Mouse (Mus musculus) midbrain, embryonic 14.5 days (tissue): ENCODE measurements at regions not wholly inside any gene's neighbourhood (a gene's known extent, or its start where the extent isn't known, plus 50 kb on each side); places are given as distances from the start of the nearest gene placed in this dataset.
"Not testable (repeated sequence)": the region's sequence is repeated elsewhere in the genome, so short reads cannot be mapped to it uniquely, and the experiment has no call there.

Source experiments
- ATAC-seq: fragments of 200-750 bp; cut with Nextera tagmentation; 2 replicates; pipeline ENCODE4 v1.8.0; 2017; ENCODE audit warnings: moderate number of reproducible peaks, moderate library complexity; ENCODE audit not compliant: low FRiP score, low TSS enrichment
- DNase-seq: peaks from one replicate; pipeline ENCODE4 v3.0.0-alpha.2; 2015
- H3K27ac ChIP-seq: fragments of 300-500 bp; sonication (generic); replicated peaks from 2 replicates; pipeline ENCODE4 v1.5.1; 2014; ENCODE audit warnings: mild to moderate bottlenecking, low read depth, low read length, moderate library complexity
- H3K27me3 ChIP-seq: fragments of 300-500 bp; sonication (generic); 2 replicates; pipeline ENCODE4 v1.6.1; 2014; ENCODE audit warnings: low read length, control low read depth, mixed read lengths; ENCODE audit not compliant: control insufficient read depth, insufficient read depth
- H3K36me3 ChIP-seq: fragments of 300-500 bp; sonication (generic); 2 replicates; pipeline ENCODE4 v1.6.1; 2014; ENCODE audit warnings: low read length, control low read depth; ENCODE audit not compliant: control insufficient read depth, insufficient read depth
- H3K4me1 ChIP-seq: fragments of 300-500 bp; sonication (generic); 2 replicates; pipeline ENCODE4 v1.6.1; 2014; ENCODE audit warnings: mild to moderate bottlenecking, antibody characterized with exemption, low read length, control low read depth; ENCODE audit not compliant: control insufficient read depth, insufficient read depth
- H3K4me2 ChIP-seq: fragments of 300-500 bp; sonication (generic); 2 replicates; pipeline ENCODE4 v1.6.1; 2014; ENCODE audit warnings: mild to moderate bottlenecking, low read length, moderate library complexity
- H3K4me3 ChIP-seq: fragments of 300-500 bp; sonication (generic); replicated peaks from 2 replicates; pipeline ENCODE4 v1.5.1; 2014; ENCODE audit warnings: low read depth, low read length
- H3K9ac ChIP-seq: fragments of 300-500 bp; sonication (generic); replicated peaks from 2 replicates; pipeline ENCODE4 v1.6.1; 2014; ENCODE audit warnings: mild to moderate bottlenecking, low read length, moderate library complexity
- H3K9me3 ChIP-seq: fragments of 300-500 bp; sonication (generic); 2 replicates; pipeline ENCODE4 v1.6.1; 2016; ENCODE audit warnings: low read length, control low read depth, mixed read lengths; ENCODE audit not compliant: control insufficient read depth
- WGBS: fragments of 180-500 bp; shearing (Covaris S2); extraction: QIAGEN DNeasy Blood & Tissue Kit; methylation state at CpG from one replicate; pipeline ENCODE4 v1.1.7; 2014; 5-methylcytosine and 5-hydroxymethylcytosine counted together

DNA sequence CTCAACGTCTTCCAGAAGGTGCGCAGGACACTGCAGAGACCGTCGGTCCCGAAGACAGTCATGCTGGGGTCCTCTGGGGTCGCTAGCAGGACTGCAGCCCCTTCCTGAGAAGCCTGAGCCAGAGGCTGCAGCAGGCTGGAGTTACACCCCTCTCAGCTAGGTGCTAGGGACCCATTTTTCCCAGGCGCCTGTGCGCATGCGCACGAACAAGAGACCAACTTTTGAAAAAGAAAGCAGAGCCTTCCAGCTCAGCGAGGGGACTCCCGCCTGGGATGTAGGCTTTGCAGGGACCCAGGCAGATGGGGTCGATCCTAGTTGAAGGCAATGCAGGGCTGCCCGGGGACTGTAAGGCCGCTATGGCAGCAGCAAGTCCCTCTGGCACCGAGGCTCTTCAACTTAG lies 104.7 kb upstream of the Atg7 start:
- 25% methylated on average over 6 of the region's 16 CpGs for WGBS
- not testable (repeated sequence) for H3K4me3 ChIP-seq, H3K9ac ChIP-seq, H3K27me3 ChIP-seq, H3K4me1 ChIP-seq, H3K36me3 ChIP-seq, H3K4me2 ChIP-seq, DNase-seq, H3K9me3 ChIP-seq, ATAC-seq, H3K27ac ChIP-seq

GRCm38 (mm10) chr6:114550096-114550669 lies 92.7 kb upstream of the Atg7 start:
- not testable (repeated sequence) for DNase-seq, H3K9ac ChIP-seq, H3K27ac ChIP-seq, H3K4me1 ChIP-seq, H3K4me2 ChIP-seq, ATAC-seq, H3K27me3 ChIP-seq, H3K4me3 ChIP-seq, H3K36me3 ChIP-seq, H3K9me3 ChIP-seq
- 39% methylated on average over 21 of the region's 23 CpGs for WGBS

- not testable (repeated sequence) for H3K9me3 ChIP-seq, H3K4me3 ChIP-seq, H3K36me3 ChIP-seq, H3K9ac ChIP-seq, H3K27me3 ChIP-seq, H3K4me2 ChIP-seq, H3K4me1 ChIP-seq, ATAC-seq, DNase-seq, H3K27ac ChIP-seq
- WGBS, result no CpG with 5 or more reads among the region's 12 CpGs
Observed at GRCm38 (mm10) chr6:114553072-114553471, 89.8 kb upstream of the Atg7 start.

DNA sequence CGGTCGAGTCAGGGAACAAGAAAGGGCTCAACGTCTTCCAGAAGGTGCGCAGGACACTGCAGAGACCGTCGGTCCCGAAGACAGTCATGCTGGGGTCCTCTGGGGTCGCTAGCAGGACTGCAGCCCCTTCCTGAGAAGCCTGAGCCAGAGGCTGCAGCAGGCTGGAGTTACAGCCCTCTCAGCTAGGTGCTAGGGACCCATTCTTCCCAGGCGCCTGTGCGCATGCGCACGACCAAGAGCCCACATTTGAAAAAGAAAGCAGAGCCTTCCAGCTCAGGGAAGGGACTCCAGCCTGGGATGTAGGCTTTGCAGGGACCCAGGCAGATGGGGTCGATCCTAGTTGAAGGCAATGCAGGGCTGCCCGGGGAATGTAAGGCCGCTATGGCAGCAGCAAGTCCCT lies 87.7 kb upstream of the Atg7 start:
- DNase-seq, result peak; percentile 80
- H3K36me3 ChIP-seq, H3K4me3 ChIP-seq, H3K27me3 ChIP-seq, H3K4me1 ChIP-seq, ATAC-seq, H3K27ac ChIP-seq, H3K9ac ChIP-seq, H3K4me2 ChIP-seq, H3K9me3 ChIP-seq: not testable (repeated sequence)
- WGBS, result 0% methylated on average over 5 of the region's 15 CpGs

DNA sequence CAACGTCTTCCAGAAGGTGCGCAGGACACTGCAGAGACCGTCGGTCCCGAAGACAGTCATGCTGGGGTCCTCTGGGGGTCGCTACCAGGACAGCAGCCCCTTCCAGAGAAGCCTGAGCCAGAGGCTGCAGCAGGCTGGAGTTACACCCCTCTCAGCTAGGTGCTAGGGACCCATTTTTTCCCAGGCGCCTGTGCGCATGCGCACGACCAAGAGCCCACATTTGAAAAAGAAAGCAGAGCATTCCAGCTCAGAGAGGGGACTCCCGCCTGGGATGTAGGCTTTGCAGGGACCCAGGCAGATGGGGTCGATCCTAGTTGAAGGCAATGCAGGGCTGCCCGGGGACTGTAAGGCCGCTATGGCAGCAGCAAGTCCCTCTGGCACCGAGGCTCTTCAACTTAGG lies 65.6 kb upstream of the Atg7 start:
- H3K4me3 ChIP-seq, H3K27ac ChIP-seq, H3K4me2 ChIP-seq, ATAC-seq, H3K9ac ChIP-seq, H3K9me3 ChIP-seq, H3K4me1 ChIP-seq, H3K27me3 ChIP-seq, H3K36me3 ChIP-seq: not testable (repeated sequence)
- DNase-seq, result peak; percentile 80
- WGBS, result 6% methylated on average over 6 of the region's 15 CpGs
